Mouse (Mus musculus): ENCODE measurements around the gene Cd27. TPM values are rescaled to one million over a fixed set of nuclear protein-coding genes. Genes with fewer than 3 reads are reported as not detected.
"Not testable (repeated sequence)": the region's sequence is repeated elsewhere in the genome, so short reads cannot be mapped to it uniquely, and the experiment has no call there.

Gene Cd27
- polyA plus RNA-seq (2016; fragmentation: Nextera tagmentation; extraction: Ambion mirVana), result 1.2 TPM in 2 replicates

GRCm38 (mm10) chr6:125236782-125237181 is at the start of gene Cd27:
TSS of gene Cd27 (minus strand) at chr6:125237010.
- 32% methylated on average over 6 of the region's 6 CpGs for WGBS
- Histone ChIP-seq H3K27me3 (ENCODE audit: insufficient read depth, poor library complexity, severe bottlenecking) (no peaks in the 10 kb centered on the region), H3K36me3 (no peaks in the 10 kb centered on the region), H3K4me1 (replicated peaks) (peaks cover 31% of the 10 kb centered on the region), H3K27ac (peak within 1 kb of the TSS; percentile 41; the same call in 1 of the 2 replicates), H3K9me3 (no peaks in the 10 kb centered on the region), H3K4me3 (no peak within 1 kb of the TSS)
- no peak for DNase-seq (ENCODE audit: low spot score)

DNA sequence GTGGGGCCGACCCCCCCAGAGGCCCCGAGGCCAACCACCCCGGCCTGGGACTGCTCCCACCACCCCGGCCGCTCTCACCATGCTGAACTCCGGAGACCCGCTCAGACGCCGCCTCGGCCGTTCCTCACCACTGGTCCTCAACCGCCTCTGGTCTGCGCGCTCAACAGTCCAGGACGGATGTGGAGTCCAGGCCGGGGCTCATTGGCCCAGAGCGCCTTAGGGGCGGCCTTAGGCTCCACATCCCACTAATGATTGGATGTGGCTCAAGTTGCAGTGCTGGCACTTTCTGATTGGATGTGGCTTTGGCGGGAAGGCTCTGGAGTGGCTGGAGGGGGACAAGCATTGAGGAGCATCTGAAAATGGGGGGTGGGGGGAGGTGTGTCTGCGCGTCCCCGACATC is 49.1 kb upstream of the Cd27 start, which contains the start of gene Tuba3a:
Gene Tuba3a, minus strand, starts transcription at position 153 of the 400 bp plus-strand sequence.
- no peak for DNase-seq (ENCODE audit: low spot score)
- no peaks in the 10 kb centered on the region for H3K27me3 ChIP-seq (ENCODE audit: insufficient read depth, poor library complexity, severe bottlenecking)
- H3K4me1 ChIP-seq (replicated peaks), result no peaks in the 10 kb centered on the region
- peaks cover 3% of the 10 kb centered on the region; the same call in 1 of the 2 replicates for H3K9me3 ChIP-seq
- WGBS, result 93% methylated on average over 22 of the region's 22 CpGs
- no peaks in the 10 kb centered on the region for H3K36me3 ChIP-seq
- H3K27ac ChIP-seq, result no peak within 1 kb of the TSS
- H3K4me3 ChIP-seq, result no peak within 1 kb of the TSS

DNA sequence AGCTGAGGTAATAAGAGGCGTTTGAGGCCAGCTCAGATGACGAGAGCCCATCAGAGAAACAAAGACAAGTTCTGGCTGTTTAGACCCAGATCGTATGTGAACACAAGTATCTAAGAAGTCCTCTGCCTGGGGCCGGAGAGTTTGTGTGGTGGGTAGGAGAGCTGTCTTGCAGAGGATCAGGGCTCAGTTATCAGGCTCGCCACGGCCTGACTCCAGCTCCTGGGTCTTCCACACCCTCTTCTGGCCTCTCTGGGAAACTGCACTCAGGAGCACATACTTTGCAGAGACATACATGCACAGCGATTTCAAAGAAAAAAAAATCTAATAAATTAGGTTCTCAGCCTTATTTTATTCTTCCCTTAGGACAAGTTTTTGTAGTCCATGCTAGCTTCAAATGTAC is 47.9 kb upstream of the Cd27 start:
- Histone ChIP-seq H3K36me3 (no peaks in the 10 kb centered on the region), H3K9me3 (peaks cover 3% of the 10 kb centered on the region; the same call in 1 of the 2 replicates), H3K4me3 (no peak overlapping the region), H3K4me1 (replicated peaks) (no peaks in the 10 kb centered on the region), H3K27ac (no peak overlapping the region), H3K27me3 (ENCODE audit: insufficient read depth, poor library complexity, severe bottlenecking) (no peaks in the 10 kb centered on the region)
- WGBS, result 89% methylated on average over 7 of the region's 7 CpGs
- DNase-seq (ENCODE audit: low spot score), result no peak

DNA sequence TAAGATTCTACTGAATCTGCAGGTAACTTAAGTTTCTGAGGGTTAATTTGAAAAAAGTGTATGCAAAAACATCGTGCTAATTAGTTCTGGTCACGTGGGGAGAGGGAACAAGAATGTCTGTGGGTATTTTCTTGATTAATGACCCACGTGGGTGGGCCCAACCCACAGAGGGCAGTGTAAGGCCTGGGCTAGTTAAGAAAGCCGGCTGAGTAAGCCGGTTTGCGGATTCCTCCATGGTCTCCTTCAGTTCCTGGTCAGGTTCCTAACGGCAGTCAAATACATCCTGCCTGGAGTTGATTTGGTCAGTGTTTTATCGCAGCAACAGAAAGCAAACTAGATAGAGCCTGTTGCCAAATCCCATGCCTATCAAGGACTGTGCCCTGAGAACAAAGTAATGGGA is 47.4 kb upstream of the Cd27 start:
- DNase-seq (ENCODE audit: low spot score), result no peak
- H3K4me3 ChIP-seq, result no peak overlapping the region
- WGBS, result 69% methylated on average over 8 of the region's 8 CpGs

DNA sequence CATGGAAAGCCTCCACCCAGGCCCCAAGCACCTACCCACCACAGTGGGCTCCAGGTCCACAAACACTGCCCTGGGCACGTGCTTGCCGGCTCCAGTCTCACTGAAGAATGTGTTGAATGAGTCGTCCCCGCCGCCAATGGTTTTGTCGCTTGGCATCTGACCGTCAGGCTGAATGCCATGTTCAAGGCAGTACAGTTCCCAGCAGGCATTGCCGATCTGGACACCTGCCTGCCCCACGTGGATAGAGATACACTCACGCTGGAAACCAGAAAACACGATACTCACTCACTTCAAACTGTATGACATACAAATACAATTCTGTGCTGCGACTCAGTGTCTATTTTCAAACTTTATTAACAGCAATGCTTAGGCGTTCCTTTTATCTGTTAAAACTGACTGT is 45.9 kb upstream of the Cd27 start:
- H3K4me1 ChIP-seq (replicated peaks); H3K9me3 ChIP-seq; H3K4me3 ChIP-seq; H3K27ac ChIP-seq; DNase-seq (ENCODE audit: low spot score); H3K27me3 ChIP-seq (ENCODE audit: insufficient read depth, poor library complexity, severe bottlenecking); H3K36me3 ChIP-seq: not testable (repeated sequence)
- WGBS, result 93% methylated on average over 13 of the region's 13 CpGs

More for the DNA sequence above, 47.4 kb upstream of the Cd27 start:
- H3K36me3 ChIP-seq, result no peaks in the 10 kb centered on the region
- H3K4me1 ChIP-seq (replicated peaks), result no peaks in the 10 kb centered on the region
- no peaks in the 10 kb centered on the region for H3K27me3 ChIP-seq (ENCODE audit: insufficient read depth, poor library complexity, severe bottlenecking)
- H3K27ac ChIP-seq, result no peak overlapping the region
- peaks cover 3% of the 10 kb centered on the region; the same call in 1 of the 2 replicates for H3K9me3 ChIP-seq

DNA sequence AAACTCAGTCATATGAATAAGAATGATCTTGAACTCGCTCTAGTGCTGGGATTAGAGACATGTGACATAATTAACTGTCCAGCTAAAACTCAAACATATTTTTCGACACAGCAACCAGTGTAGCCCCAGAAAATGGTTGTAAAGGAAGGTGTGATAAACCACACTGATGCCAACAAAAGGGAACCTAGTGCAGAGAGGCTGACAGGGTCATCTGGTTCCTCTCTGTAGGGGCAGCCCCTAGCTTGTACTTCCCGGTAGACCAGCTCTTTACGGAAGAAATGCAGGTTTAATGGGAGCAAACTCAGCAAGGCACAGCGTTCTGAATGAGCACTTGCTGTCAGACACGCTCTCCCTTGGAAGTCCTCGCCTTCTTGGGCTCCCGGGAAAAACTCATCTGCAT is 42.9 kb upstream of the Cd27 start:
- DNase-seq (ENCODE audit: low spot score), result no peak
- Histone ChIP-seq H3K4me3 (no peak overlapping the region), H3K27ac (no peak overlapping the region), H3K4me1 (replicated peaks) (no peaks in the 10 kb centered on the region), H3K27me3 (ENCODE audit: insufficient read depth, poor library complexity, severe bottlenecking) (0 out of 2 replicates have a peak, but pooled peaks cover 3% of the 10 kb centered on the region), H3K36me3 (no peaks in the 10 kb centered on the region), H3K9me3 (no peaks in the 10 kb centered on the region)
- 65% methylated on average over 8 of the region's 8 CpGs for WGBS

DNA sequence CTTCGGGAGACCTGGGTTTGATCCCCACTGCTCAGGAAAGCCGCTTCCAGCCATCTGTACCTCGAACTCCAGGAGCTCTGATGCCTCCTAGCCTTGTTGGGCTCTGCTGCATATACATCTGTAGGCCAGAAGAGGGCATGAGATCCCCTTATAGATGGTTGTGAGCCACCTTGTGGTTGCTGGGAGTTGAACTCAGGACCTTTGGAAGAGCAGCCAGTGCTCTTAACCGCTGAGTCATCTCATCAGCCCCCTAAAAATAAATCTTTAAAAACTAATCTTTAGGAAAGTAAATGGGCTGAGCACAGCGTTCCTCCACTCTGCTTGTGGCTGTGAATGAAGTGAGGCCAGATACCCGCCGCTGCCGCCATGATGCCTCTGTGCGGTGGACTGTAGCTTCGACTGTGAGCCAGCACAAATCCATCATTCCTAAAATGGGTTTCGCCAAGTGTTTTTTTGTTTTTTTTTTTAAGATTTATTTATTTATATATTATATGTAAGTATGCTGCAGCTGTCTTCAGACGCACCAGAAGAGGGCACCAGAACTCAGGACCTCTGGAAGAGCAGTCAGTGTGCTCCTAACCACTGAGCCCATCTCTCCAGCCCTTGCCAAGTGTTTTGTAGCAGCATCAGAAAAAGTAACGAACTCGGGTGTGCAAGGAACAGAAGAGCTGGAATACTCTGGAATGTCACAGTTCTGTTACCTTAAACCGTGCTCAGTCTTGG is 38.2 kb upstream of the Cd27 start:
- peak; percentile 21 for DNase-seq (ENCODE audit: low spot score)
- peaks cover 9% of the 10 kb centered on the region for H3K4me1 ChIP-seq (replicated peaks)
- no peak overlapping the region for H3K27ac ChIP-seq
- no peak overlapping the region for H3K4me3 ChIP-seq
- peaks cover 21% of the 10 kb centered on the region for H3K27me3 ChIP-seq (ENCODE audit: insufficient read depth, poor library complexity, severe bottlenecking)
- H3K9me3 ChIP-seq, result no peaks in the 10 kb centered on the region
- 62% methylated on average over 15 of the region's 15 CpGs for WGBS
- H3K36me3 ChIP-seq, result no peaks in the 10 kb centered on the region

DNA sequence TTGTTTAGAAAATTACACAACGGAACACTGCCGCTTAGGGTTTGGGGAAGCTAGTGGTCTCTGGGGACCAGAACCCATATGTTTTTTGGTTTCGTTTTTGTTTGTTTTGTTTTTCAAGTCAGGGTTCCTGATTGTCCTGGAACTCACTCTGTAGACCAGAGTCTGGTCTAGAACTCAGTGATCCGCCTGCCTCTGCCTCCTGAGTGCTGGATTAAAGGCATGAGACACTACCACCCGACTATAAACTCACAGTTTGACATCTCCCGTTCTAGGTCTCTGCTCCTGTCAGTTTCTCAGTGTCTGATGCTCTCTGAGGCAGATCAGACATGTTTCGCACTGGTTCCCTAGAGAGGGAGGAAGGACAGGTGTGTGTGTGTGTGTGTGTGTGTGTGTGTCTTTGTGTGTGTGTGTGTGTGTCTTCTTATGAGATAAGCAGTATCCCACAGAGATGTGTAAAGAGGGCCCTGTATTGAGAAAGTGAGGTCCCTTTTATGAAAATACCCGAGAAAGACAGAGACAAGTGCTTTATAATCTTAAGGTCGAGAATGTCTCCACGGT is 35.5 kb upstream of the Cd27 start:
- 81% methylated on average over 10 of the region's 10 CpGs for WGBS
- H3K4me1 ChIP-seq (replicated peaks), result peaks cover 9% of the 10 kb centered on the region
- 0 out of 2 replicates have a peak overlapping the region, but pooled peaks have one; percentile 12 for H3K27ac ChIP-seq
- no peaks in the 10 kb centered on the region for H3K36me3 ChIP-seq
- no peaks in the 10 kb centered on the region for H3K9me3 ChIP-seq
- peaks cover 21% of the 10 kb centered on the region for H3K27me3 ChIP-seq (ENCODE audit: insufficient read depth, poor library complexity, severe bottlenecking)
- no peak for DNase-seq (ENCODE audit: low spot score)
- H3K4me3 ChIP-seq, result no peak overlapping the region

DNA sequence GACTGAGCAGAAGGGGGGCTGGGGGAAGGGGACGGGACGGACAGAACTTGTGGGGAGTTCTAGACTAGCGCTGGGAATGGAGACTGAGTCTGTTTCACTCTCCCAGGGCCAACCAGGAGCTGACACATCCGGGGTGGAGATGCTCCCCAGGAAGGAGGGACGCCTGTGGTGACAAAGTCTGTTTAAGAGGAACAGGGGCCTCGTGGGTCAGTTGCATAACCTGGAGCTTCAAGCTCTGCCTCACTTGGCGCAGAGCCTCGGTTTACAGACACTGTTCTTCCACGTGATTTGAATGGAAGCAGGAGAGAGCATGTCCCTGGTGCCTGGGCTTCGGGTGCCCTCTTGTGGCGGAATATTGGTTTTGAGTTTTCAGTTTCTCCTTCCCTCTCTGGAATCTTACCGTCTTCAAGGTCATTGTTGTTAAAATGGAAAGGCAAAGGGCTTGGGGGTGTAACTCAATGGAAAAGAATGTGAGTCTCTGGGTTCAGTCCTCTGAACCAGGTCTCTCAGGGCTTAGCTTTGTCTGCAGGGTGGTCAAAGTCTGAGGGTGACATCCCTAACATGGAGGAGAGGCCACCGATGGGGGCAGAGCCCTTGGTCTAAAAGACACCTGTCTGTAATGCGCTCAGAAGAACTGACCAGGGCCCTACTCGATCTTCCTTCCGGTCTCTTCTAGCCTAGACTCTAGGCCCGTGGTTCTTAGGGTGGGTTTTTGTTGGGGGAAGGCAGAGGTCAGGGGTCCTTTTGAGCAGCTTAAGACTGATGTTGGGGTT is 34.8 kb upstream of the Cd27 start:
- Histone ChIP-seq H3K4me3 (peak overlapping the region; percentile 28), H3K27ac (peak overlapping the region; percentile 71), H3K27me3 (ENCODE audit: insufficient read depth, poor library complexity, severe bottlenecking) (peaks cover 18% of the 10 kb centered on the region), H3K9me3 (no peaks in the 10 kb centered on the region), H3K36me3 (no peaks in the 10 kb centered on the region), H3K4me1 (replicated peaks) (peaks cover 9% of the 10 kb centered on the region)
- WGBS, result 23% methylated on average over 17 of the region's 17 CpGs
- DNase-seq (ENCODE audit: low spot score), result peak; percentile 83

DNA sequence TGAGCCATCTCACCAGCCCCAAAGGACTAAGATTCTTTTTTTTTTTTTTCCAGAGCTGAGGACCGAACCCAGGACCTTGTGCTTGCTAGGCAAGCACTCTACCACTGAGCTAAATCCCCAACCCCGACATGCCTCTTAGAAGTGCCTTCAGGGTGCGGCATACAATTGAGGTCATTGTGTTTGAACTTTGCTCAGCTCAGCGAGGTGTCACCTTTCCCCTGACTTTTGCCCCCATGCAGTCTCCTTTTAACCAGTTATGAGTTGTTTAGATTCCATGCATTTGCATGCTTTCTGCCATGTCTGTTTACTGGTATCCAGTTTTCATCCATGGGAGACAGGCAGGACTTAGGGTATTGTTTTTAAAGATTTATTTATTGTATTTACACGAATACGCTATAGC is 32.0 kb upstream of the Cd27 start:
- H3K27ac ChIP-seq, result no peak overlapping the region
- 45% methylated on average over 6 of the region's 6 CpGs for WGBS
- no peak for DNase-seq (ENCODE audit: low spot score)

GRCm38 (mm10) chr6:125267469-125267868 is 30.7 kb upstream of the Cd27 start:
- Histone ChIP-seq H3K4me1 (replicated peaks) (peaks cover 9% of the 10 kb centered on the region), H3K27ac (no peak overlapping the region), H3K27me3 (ENCODE audit: insufficient read depth, poor library complexity, severe bottlenecking) (peaks cover 15% of the 10 kb centered on the region), H3K4me3 (no peak overlapping the region), H3K36me3 (no peaks in the 10 kb centered on the region), H3K9me3 (no peaks in the 10 kb centered on the region)
- WGBS, result 91% methylated on average over 3 of the region's 3 CpGs
- DNase-seq (ENCODE audit: low spot score), result no peak

More for the DNA sequence above, 32.0 kb upstream of the Cd27 start:
- H3K27me3 ChIP-seq (ENCODE audit: insufficient read depth, poor library complexity, severe bottlenecking), result peaks cover 18% of the 10 kb centered on the region
- no peak overlapping the region for H3K4me3 ChIP-seq
- peaks cover 9% of the 10 kb centered on the region for H3K4me1 ChIP-seq (replicated peaks)
- H3K9me3 ChIP-seq, result no peaks in the 10 kb centered on the region
- no peaks in the 10 kb centered on the region for H3K36me3 ChIP-seq

GRCm38 (mm10) chr6:125266600-125266999 is 29.8 kb upstream of the Cd27 start:
- not testable (repeated sequence) for DNase-seq (ENCODE audit: low spot score); H3K9me3 ChIP-seq; H3K4me3 ChIP-seq; H3K4me1 ChIP-seq (replicated peaks); H3K36me3 ChIP-seq; H3K27ac ChIP-seq
- peaks cover 12% of the 10 kb centered on the region; the same call in 1 of the 2 replicates for H3K27me3 ChIP-seq (ENCODE audit: insufficient read depth, poor library complexity, severe bottlenecking)
- WGBS, result 71% methylated on average over 6 of the region's 6 CpGs

DNA sequence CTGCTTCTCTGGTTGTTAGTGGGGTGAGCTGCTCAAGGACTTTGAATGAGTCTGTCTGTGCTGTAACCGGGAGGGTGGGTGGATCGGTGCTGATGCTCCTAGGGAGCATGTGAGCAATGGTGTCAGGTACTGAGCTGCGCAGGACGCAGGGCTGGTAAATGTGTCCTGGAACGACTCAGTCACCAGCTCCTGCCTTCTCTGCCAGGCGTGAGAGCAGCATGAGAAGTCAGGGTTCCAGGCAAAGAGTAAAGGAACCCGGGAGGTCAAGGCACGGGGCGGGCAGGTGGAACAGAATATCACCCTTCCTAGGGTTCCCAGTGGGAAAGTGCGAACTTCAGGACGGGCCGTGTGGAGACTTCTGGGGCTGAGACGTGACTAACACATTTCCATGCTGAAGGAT is 29.3 kb upstream of the Cd27 start:
- 0 out of 2 replicates have a peak, but pooled peaks cover under 1% of the 10 kb centered on the region for H3K4me1 ChIP-seq (replicated peaks)
- no peaks in the 10 kb centered on the region for H3K36me3 ChIP-seq
- 73% methylated on average over 13 of the region's 13 CpGs for WGBS
- H3K9me3 ChIP-seq, result no peaks in the 10 kb centered on the region
- H3K4me3 ChIP-seq, result no peak overlapping the region
- peaks cover 9% of the 10 kb centered on the region; the same call in 1 of the 2 replicates for H3K27me3 ChIP-seq (ENCODE audit: insufficient read depth, poor library complexity, severe bottlenecking)
- H3K27ac ChIP-seq, result no peak overlapping the region
- DNase-seq (ENCODE audit: low spot score), result no peak
